Mouse (Mus musculus): Measurements from ENCODE around the gene Zfp598.
"Not testable (repeated sequence)": the region's sequence is repeated elsewhere in the genome, so short reads cannot be mapped to it uniquely, and the experiment has no call there.

Gene Zfp598

GRCm38 (mm10) chr17:24648731-24649377, 20.6 kb upstream of the Zfp598 start:
- no peak for DNase-seq

DNA sequence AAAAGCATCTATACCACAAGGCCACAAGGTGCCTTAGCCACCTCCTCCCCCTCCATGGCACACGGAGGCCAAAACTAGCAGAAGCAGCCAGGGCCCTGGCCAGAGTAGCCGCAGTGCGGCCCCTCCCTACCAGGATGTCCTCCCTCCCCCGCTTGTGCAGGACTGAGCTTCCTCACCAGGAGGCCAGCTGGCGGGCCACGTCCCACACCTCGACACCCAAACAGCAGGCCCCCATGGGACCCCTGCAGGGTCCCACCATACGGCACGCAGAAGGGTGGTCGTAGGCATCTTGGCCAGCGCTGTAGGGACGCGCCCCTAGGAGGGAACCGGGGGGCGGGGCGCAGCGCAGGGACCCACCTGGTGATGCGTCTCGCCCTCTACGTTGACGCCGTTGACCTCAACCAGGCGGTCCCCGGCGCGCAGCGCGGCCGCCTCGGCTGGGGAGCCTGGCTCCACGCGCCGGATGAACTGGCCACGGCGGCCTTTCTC, 19.9 kb upstream of the Zfp598 start:
- DNase-seq, result peak; percentile 83

DNA sequence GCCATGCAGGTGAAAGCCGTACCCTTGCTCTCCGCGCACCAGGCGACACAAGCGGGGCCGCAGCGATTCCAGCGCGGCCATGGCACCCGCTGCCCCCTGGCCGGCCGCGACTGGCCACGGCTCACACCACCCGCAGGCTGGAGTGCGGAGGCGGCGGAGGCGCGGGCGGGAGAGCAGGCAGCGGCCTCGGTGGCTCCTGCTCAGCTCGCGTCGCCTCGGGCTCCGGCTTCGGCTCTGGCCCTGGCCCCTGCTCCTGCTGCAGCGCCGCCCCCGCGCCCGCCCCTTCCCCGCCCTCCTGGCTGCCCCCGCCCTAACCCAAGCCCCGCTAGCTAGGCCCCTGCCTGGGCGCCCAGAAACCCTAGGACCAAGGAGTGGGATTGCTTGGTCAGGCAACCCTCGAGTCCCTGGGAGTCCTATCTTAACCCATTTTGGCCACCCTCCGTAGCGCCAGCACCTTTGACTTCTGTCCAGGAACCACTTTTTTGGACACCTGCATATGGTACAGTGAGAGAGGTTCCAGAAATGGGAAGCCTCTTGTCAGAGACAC, 19.3 kb upstream of the Zfp598 start, which contains the start of gene Slc9a3r2:
TSS of gene Slc9a3r2 (minus strand) at position 258 of the 547 bp plus-strand sequence.
- peak; percentile 60 for DNase-seq

DNA sequence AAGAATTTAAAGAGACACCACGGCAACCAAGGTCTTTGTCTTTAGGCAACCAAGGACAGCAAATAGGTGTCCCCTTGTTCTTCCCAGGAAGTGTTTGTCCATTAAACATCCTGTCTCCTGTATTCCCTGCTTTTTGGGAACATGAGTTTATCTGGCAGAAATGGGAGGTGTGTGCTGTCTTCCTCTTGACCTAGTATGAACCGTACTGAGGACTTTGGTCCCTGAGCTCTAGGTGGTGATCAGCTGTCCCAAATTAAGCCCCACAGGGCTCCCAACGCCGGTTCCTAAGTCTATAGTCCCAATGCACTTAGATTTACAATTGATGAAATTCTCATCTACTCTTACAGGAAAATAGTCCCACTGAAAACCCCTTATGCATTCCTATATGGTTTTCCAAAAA, 18.7 kb upstream of the Zfp598 start:
- DNase-seq, result no peak

DNA sequence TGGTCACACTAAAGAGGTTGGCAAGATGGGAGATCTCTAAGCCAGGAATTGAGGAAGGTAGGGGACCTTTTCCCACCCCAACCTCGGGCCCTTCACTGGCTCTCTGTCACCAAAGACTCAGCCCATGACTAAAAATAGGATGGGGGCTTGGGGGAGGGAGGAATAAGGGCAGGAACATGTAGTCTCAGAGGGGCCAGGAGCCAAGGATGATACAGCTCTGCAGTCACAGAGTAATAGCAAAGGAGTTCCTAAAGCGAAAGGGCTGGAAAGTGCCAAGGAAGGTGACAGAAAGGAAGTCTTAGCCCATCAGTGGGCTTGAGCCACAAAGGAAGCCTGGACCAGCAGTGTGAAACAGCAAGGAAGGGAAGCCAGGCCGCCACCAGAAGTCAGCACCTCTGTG, 17.7 kb upstream of the Zfp598 start:
- no peak for DNase-seq

- DNase-seq, result peak; percentile 93
These were observed 15.3 kb upstream of the Zfp598 start for GRCm38 (mm10) chr17:24653967-24654710.

DNA sequence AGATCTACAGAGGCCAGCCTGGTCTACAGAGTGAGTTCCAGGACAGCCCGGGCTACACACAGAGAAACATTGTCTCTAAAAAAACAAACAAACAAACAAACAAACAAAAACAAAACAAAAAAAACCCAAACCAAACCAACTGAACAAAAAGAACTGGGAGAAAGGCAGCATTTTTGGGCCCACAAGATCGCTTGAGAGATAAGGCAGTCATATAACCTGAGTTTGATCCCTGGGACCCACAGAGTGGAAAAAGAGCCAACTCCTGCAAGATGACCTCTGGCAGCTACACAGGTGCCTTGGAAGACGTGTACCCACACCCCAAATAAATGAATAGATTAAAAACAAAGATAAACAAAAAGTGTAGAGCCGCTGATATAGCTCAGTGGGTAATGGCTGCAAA, 14.5 kb upstream of the Zfp598 start:
- no peak for DNase-seq

DNA sequence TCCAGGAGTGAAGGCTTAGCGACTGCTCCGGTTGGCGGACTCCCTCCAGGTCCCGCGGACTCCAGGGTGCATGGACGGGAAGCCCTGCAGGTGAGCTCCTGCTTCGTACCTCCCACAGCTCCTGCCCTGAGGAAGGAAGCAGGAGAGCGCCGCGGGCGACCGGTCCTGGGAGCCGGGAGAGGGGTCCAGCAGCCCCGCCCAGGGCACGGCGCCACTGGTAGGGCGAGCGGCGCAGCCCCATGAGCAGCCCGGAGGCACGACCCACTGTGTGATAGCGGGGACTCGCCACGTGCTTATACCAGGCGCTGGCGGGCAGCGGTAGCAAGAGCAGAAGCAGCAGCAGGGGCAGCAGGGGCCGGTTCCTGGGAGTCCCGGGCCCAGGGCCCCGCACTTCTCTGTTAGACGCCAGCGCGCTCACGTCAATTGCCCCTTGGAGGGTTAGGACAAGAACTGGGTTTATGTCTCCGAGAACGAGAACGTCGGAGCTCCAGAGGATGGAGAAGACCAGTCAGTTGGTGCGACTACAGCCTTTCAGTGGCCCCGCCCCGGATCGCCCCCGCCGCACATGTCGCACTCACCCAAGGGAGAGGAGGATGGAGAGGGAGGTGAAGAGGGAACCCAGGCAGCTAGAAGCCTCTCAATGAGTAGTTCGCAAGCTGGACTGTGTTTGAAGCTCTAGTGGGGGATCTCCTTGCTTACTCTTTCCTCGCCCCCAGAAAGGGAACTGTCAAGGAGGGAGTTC, 11.3 kb upstream of the Zfp598 start, which contains the start of gene Npw:
TSS of gene Npw (minus strand) at position 441 of the 742 bp plus-strand sequence.
- peak; percentile 43 for DNase-seq

- DNase-seq, result not testable (repeated sequence)
These were observed 2.5 kb upstream of the Zfp598 start for GRCm38 (mm10) chr17:24667011-24667410.

GRCm38 (mm10) chr17:24667416-24667815, 2.1 kb upstream of the Zfp598 start:
- peak; percentile 80 for DNase-seq

DNA sequence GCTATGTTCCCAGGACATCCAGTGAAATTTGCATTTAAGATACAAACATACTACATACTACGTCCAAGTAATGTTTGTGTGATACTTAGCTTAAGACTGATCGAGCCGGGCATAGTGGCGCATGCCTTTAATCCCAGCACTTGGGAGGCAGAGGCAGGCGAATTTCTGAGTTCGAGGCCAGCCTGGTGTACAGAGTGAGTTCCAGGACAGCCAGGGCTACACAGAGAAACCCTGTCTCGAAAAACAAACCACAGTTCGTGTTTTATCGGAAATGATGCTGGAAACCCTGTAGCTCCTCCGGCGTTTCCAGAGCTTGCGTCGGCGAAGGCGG, 308 bp upstream of the Zfp598 start:
- not testable (repeated sequence) for DNase-seq

DNA sequence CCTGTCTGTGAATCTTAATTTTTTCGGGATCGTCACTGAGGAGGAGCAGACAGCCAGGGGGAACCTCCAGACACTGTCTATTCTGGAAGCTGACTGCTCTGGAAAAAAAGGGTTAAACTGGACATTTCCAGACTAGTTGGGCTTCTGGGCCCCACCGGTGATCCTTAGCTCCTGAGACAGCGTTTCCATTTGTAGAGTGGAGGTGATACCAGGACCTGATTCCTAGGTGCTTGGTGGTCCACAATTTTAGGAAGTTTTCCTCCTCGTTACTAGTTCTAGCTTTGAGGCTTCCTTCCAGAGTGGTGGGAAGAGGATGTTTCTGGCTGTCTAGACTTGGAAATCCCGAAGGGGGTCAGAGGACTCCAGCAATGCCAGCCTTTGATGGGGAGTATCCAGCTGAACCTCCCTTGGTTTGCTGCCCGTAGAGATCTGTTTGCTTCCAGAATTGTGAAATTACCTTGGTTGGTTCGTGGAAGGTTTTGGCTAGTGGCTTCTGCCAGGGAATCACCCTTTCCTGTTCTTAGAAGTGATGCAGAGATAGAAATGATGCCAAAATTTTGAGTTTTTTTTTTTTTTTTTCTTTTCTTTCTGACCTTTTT, 858 bp downstream of the Zfp598 start:
- DNase-seq, result no peak

- no peak for DNase-seq
These were observed 1.9 kb downstream of the Zfp598 start for GRCm38 (mm10) chr17:24671346-24671745.

GRCm38 (mm10) chr17:24672141-24672540, 2.7 kb downstream of the Zfp598 start:
- peak; percentile 87 for DNase-seq

DNA sequence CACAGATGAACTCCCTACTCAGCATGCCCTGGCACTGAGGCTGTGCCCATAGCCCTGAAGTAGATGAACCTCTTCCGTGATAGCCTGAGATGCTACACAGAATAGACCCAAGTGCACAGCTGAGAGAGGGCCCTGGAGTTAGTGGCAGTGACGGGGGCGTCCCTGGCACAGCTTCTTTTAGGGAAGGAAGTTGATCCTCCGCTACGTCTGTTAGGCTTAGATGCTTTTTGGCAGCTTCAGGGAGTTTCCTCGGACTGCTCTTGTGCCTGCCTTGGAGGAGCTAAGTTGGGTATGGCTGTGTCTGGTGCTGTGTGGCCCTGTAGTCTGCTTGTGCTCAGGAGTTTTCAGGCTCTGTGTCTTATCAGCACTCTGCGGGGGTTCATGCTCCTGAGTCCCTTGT, 4.8 kb downstream of the Zfp598 start:
- no peak for DNase-seq

- peak; percentile 91 for DNase-seq
These were observed 6.7 kb downstream of the Zfp598 start for GRCm38 (mm10) chr17:24676187-24676586.

GRCm38 (mm10) chr17:24676877-24677276, 7.4 kb downstream of the Zfp598 start:
- no peak for DNase-seq

DNA sequence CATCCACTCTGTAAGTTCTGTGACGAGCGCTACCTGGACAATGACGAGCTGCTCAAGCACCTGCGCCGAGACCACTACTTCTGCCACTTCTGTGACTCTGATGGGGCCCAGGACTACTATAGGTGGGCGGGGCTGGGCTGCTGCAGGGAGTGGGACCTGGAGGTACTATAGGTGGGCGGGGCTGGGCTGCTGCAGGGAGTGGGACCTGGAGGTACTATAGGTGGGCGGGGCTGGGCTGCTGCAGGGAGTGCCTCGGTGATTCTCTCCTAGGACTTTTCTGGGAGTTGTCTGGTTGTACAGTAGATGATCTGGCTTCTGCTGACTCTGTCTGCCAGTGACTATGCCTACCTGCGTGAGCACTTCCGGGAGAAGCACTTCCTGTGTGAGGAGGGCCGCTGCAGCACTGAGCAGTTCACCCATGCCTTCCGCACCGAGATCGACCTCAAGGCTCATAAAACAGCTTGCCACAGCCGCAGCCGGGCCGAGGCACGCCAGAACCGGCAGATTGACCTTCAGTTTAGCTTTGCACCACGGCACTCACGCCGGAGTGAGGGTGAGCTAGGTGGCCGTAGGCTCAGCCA, 8.1 kb downstream of the Zfp598 start:
- no peak for DNase-seq

- peak; percentile 72 for DNase-seq
These were observed 17.0 kb downstream of the Zfp598 start for GRCm38 (mm10) chr17:24686514-24686913.

DNA sequence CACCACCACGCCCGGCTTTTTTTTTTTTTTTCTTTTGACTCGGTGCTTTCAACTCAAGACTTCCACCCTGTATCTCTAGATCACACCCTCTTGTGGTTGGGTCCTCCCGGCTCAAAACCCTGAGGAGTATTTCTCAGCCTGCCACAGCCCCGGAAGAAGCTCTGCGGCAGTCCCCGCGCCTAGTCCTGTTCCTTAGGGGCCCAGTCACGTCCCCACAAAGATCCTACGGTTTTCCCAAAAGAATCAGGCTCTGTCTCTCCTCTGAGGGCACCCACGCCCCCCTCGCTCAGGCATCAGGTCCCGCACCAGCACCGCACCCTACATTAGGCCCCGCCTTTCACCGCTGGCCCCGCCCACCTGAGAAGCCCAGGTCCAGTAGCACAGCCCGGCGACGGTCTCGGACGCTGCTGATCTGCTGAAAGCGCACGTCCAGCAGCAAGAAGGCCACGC, 17.7 kb downstream of the Zfp598 start:
- peak; percentile 74 for DNase-seq

- DNase-seq, result no peak
These were observed 18.1 kb downstream of the Zfp598 start for GRCm38 (mm10) chr17:24687599-24687998.
